Mouse (Mus musculus) midbrain, embryonic 13.5 days (tissue): Measurements from ENCODE around the gene Scgb1a1. TPM values are rescaled to one million over a fixed set of nuclear protein-coding genes. Genes with fewer than 3 reads are reported as not detected.

Source experiments
- ATAC-seq: fragments of 200-750 bp; cut with Nextera tagmentation; 2 replicates; pipeline ENCODE4 v1.8.0; 2017; ENCODE audit warnings: mild to moderate bottlenecking, moderate TSS enrichment, moderate library complexity
- H3K27ac ChIP-seq: fragments of 300-500 bp; sonication (generic); 2 replicates; pipeline ENCODE4 v1.5.1; 2015; ENCODE audit warnings: inconsistent platforms, mild to moderate bottlenecking, moderate library complexity
- H3K27me3 ChIP-seq: fragments of 300-500 bp; sonication (generic); 2 replicates; pipeline ENCODE4 v1.6.1; 2015; ENCODE audit warnings: mild to moderate bottlenecking, inconsistent platforms
- H3K36me3 ChIP-seq: fragments of 300-500 bp; sonication (generic); 2 replicates; pipeline ENCODE4 v1.6.1; 2015; ENCODE audit warnings: mild to moderate bottlenecking, inconsistent platforms
- H3K4me1 ChIP-seq: fragments of 300-500 bp; sonication (generic); replicated peaks from 2 replicates; pipeline ENCODE4 v1.6.1; 2015; ENCODE audit warnings: inconsistent platforms
- H3K4me2 ChIP-seq: fragments of 300-500 bp; sonication (generic); replicated peaks from 2 replicates; pipeline ENCODE4 v1.6.1; 2015; ENCODE audit warnings: moderate library complexity, mild to moderate bottlenecking, inconsistent platforms
- H3K4me3 ChIP-seq: fragments of 300-500 bp; sonication (generic); replicated peaks from 2 replicates; pipeline ENCODE4 v1.5.1; 2015; ENCODE audit warnings: mild to moderate bottlenecking, inconsistent platforms
- H3K9ac ChIP-seq: fragments of 300-500 bp; sonication (generic); replicated peaks from 2 replicates; pipeline ENCODE4 v1.6.1; 2015; ENCODE audit warnings: mild to moderate bottlenecking, inconsistent platforms
- H3K9me3 ChIP-seq: fragments of 300-500 bp; sonication (generic); 2 replicates; pipeline ENCODE4 v1.6.1; 2016; ENCODE audit warnings: mild to moderate bottlenecking, inconsistent platforms
- WGBS: fragments of 180-500 bp; shearing (Covaris S2); methylation state at CpG from one replicate; pipeline ENCODE4 v1.1.7; 2015; 5-methylcytosine and 5-hydroxymethylcytosine counted together
- polyA plus RNA-seq: library from polyadenylated mRNA; unstranded; fragments of >200 nt; fragmentation: Nextera tagmentation; extraction: Ambion mirVana; gene quantifications from 2 replicates; pipeline ENCODE4 v1.2.1, GENCODE M21; 2015

Scgb1a1 gene
- polyA plus RNA-seq, 1 experiment from 2014 or later: not detected

GRCm38 (mm10) chr19:9047946-9048387, 39.8 kb downstream of the Scgb1a1 start:
- no peak overlapping the region for H3K4me2 ChIP-seq
- no peaks in the 10 kb centered on the region for H3K4me1 ChIP-seq
- no peaks in the 10 kb centered on the region for H3K36me3 ChIP-seq
- WGBS: 48% methylated on average over 1 of the region's 1 CpGs
- no peak overlapping the region for H3K4me3 ChIP-seq
- no peaks in the 10 kb centered on the region for H3K27me3 ChIP-seq
- H3K27ac ChIP-seq: no peak overlapping the region
- H3K9me3 ChIP-seq: no peaks in the 10 kb centered on the region
- ATAC-seq: no peak
- H3K9ac ChIP-seq: no peak overlapping the region

GRCm38 (mm10) chr19:9047207-9047945, 40.4 kb downstream of the Scgb1a1 start:
- H3K4me2 ChIP-seq: no peak overlapping the region

GRCm38 (mm10) chr19:9044291-9044690, 43.5 kb downstream of the Scgb1a1 start:
- 85% methylated on average over 4 of the region's 4 CpGs for WGBS
- Histone ChIP-seq H3K4me1 (no peaks in the 10 kb centered on the region), H3K36me3 (no peaks in the 10 kb centered on the region), H3K4me3 (no peak overlapping the region), H3K9ac (no peak overlapping the region), H3K9me3 (no peaks in the 10 kb centered on the region), H3K27ac (no peak overlapping the region), H3K27me3 (no peaks in the 10 kb centered on the region), H3K4me2 (no peak overlapping the region)
- ATAC-seq: no peak

More at GRCm38 (mm10) chr19:9047207-9047945, 40.4 kb downstream of the Scgb1a1 start:
- Histone ChIP-seq H3K4me1 (no peaks in the 10 kb centered on the region), H3K9ac (no peak overlapping the region), H3K9me3 (no peaks in the 10 kb centered on the region), H3K27me3 (no peaks in the 10 kb centered on the region), H3K4me3 (no peak overlapping the region), H3K27ac (no peak overlapping the region), H3K36me3 (no peaks in the 10 kb centered on the region)
- ATAC-seq: no peak
- 77% methylated on average over 7 of the region's 7 CpGs for WGBS

GRCm38 (mm10) chr19:9043123-9043522, 44.6 kb downstream of the Scgb1a1 start:
- Histone ChIP-seq H3K4me3 (no peak overlapping the region), H3K4me1 (no peaks in the 10 kb centered on the region), H3K4me2 (no peak overlapping the region), H3K36me3 (no peaks in the 10 kb centered on the region), H3K9ac (no peak overlapping the region), H3K27ac (no peak overlapping the region), H3K27me3 (no peaks in the 10 kb centered on the region), H3K9me3 (no peaks in the 10 kb centered on the region)
- 83% methylated on average over 1 of the region's 1 CpGs for WGBS
- ATAC-seq: no peak

- H3K4me2 ChIP-seq: no peak overlapping the region
- ATAC-seq: no peak
Measured at GRCm38 (mm10) chr19:9041074-9041473, 46.7 kb downstream of the Scgb1a1 start.

GRCm38 (mm10) chr19:9040649-9041048, 47.1 kb downstream of the Scgb1a1 start:
- Histone ChIP-seq H3K4me2 (no peak overlapping the region), H3K27me3 (no peaks in the 10 kb centered on the region), H3K4me1 (no peaks in the 10 kb centered on the region), H3K4me3 (no peak overlapping the region), H3K9me3 (no peaks in the 10 kb centered on the region), H3K9ac (no peak overlapping the region), H3K27ac (no peak overlapping the region), H3K36me3 (no peaks in the 10 kb centered on the region)
- WGBS: 83% methylated on average over 6 of the region's 6 CpGs
- no peak for ATAC-seq

More at GRCm38 (mm10) chr19:9041074-9041473, 46.7 kb downstream of the Scgb1a1 start:
- Histone ChIP-seq H3K36me3 (no peaks in the 10 kb centered on the region), H3K4me1 (no peaks in the 10 kb centered on the region), H3K27ac (no peak overlapping the region), H3K9me3 (no peaks in the 10 kb centered on the region), H3K4me3 (no peak overlapping the region), H3K9ac (no peak overlapping the region), H3K27me3 (no peaks in the 10 kb centered on the region)

- no peaks in the 10 kb centered on the region for H3K36me3 ChIP-seq
Measured at GRCm38 (mm10) chr19:9039928-9040327, 47.8 kb downstream of the Scgb1a1 start.

GRCm38 (mm10) chr19:9039266-9039665, 48.5 kb downstream of the Scgb1a1 start:
- Histone ChIP-seq H3K9me3 (no peaks in the 10 kb centered on the region), H3K27me3 (no peaks in the 10 kb centered on the region), H3K36me3 (no peaks in the 10 kb centered on the region), H3K4me2 (no peak overlapping the region), H3K4me3 (no peak overlapping the region), H3K9ac (no peak overlapping the region), H3K4me1 (no peaks in the 10 kb centered on the region), H3K27ac (no peak overlapping the region)
- no peak for ATAC-seq
- WGBS: 83% methylated on average over 4 of the region's 4 CpGs

More at GRCm38 (mm10) chr19:9039928-9040327, 47.8 kb downstream of the Scgb1a1 start:
- Histone ChIP-seq H3K4me1 (no peaks in the 10 kb centered on the region), H3K27me3 (no peaks in the 10 kb centered on the region), H3K27ac (no peak overlapping the region), H3K9me3 (no peaks in the 10 kb centered on the region), H3K4me2 (no peak overlapping the region), H3K4me3 (no peak overlapping the region), H3K9ac (no peak overlapping the region)
- no peak for ATAC-seq
- 80% methylated on average over 7 of the region's 7 CpGs for WGBS

- no peak overlapping the region for H3K4me2 ChIP-seq
- no peaks in the 10 kb centered on the region for H3K9me3 ChIP-seq
- 77% methylated on average over 3 of the region's 3 CpGs for WGBS
- no peaks in the 10 kb centered on the region for H3K36me3 ChIP-seq
- no peak overlapping the region for H3K27ac ChIP-seq
- no peak overlapping the region for H3K9ac ChIP-seq
- no peak overlapping the region for H3K4me3 ChIP-seq
- H3K27me3 ChIP-seq: no peaks in the 10 kb centered on the region
- ATAC-seq: no peak
- no peaks in the 10 kb centered on the region for H3K4me1 ChIP-seq
Measured at GRCm38 (mm10) chr19:9038136-9038535, 49.6 kb downstream of the Scgb1a1 start.

GRCm38 (mm10) chr19:9035101-9035500, 52.7 kb downstream of the Scgb1a1 start:
- WGBS: 83% methylated on average over 3 of the region's 3 CpGs
- Histone ChIP-seq H3K27ac (no peak overlapping the region), H3K4me2 (no peak overlapping the region)

GRCm38 (mm10) chr19:9034480-9034879, 53.3 kb downstream of the Scgb1a1 start:
- no peaks in the 10 kb centered on the region for H3K4me1 ChIP-seq
- no peaks in the 10 kb centered on the region for H3K27me3 ChIP-seq
- H3K9me3 ChIP-seq: no peaks in the 10 kb centered on the region
- ATAC-seq: no peak
- no peak overlapping the region for H3K4me3 ChIP-seq
- no peak overlapping the region for H3K27ac ChIP-seq
- no peak overlapping the region for H3K9ac ChIP-seq
- no peak overlapping the region for H3K4me2 ChIP-seq
- WGBS: 87% methylated on average over 3 of the region's 3 CpGs
- no peaks in the 10 kb centered on the region for H3K36me3 ChIP-seq

More at GRCm38 (mm10) chr19:9035101-9035500, 52.7 kb downstream of the Scgb1a1 start:
- ATAC-seq: no peak
- Histone ChIP-seq H3K9ac (no peak overlapping the region), H3K36me3 (no peaks in the 10 kb centered on the region), H3K4me3 (no peak overlapping the region), H3K4me1 (no peaks in the 10 kb centered on the region), H3K27me3 (no peaks in the 10 kb centered on the region), H3K9me3 (no peaks in the 10 kb centered on the region)
